Mouse (Mus musculus) testis, postnatal 10 days (tissue): ENCODE data around the gene Alpk1.
A peak's percentile ranks its signal among the peaks of the same experiment; 100 is the strongest.
"Not testable (repeated sequence)": the region's sequence is repeated elsewhere in the genome, so short reads cannot be mapped to it uniquely, and the experiment has no call there.

Experiments
- DNase-seq: peaks from one replicate; pipeline ENCODE4 v3.0.0; 2021; ENCODE audit warnings: low spot score

Alpk1 gene

DNA sequence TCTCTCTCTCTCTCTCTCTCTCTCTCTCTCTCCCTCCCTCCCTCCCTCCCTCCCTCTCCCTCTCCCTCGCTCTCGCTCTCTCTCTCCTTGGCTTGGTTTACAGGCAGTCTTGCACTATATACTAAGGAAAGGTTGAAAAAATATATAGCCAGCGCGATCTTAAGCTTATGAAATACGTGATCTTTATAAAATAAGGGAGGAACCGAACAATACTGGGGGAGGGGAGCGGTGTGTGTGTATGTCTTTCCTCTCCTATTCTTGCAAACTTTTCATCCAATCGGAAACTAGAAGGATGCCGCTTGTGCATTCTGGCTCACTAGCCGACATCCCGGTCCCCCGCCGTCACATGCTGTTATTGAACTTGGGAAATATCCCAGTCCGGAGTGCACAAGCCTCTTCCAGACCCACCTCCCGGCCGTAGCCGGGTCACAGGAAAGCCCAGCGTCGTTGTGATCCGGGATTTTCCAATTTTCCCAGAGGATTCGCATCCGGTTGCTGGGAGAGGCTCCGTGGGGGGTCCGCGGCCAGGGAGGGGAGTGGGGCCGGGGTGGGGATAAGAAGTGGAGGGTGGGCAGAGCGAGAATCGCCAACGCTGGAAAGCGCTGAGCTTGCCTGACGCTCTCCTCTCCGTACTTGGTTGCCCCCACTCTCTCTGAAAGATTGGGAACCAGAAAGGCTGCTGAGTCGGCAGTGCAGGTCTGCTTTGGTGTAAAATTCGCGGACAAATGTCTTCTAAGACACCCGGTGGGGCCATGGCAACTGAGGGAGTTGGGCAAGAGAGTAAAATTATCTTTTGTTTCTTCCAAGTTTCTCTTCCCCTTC is 10.1 kb upstream of the Alpk1 start:
- peak; percentile 58 for DNase-seq

GRCm38 (mm10) chr3:127789500-127790191 is 9.3 kb upstream of the Alpk1 start, which contains the start of gene Tifa:
Gene Tifa, plus strand, starts transcription at chr3:127789805.
- DNase-seq = peak; percentile 87

DNA sequence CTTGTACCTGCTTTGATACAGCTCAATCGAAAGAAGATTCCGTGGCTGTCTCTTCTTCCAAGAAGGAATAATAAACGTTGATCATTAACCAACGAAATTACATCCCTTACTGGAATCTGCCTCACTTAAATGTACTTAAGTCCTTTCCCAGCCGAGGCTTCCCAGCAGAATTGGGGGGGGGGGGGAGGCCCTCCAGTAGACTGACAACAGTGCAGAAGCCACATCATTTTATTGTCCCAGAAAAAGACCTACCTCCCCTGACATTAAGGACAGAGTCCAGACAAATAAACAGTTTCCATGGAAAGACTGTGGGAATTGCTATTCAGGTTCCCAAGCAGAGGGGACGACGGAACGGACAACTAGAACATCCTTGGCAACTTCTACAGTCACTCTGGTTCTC is 8.6 kb upstream of the Alpk1 start:
- DNase-seq = no peak

GRCm38 (mm10) chr3:127788038-127788437 is 7.7 kb upstream of the Alpk1 start:
- DNase-seq = no peak

GRCm38 (mm10) chr3:127787032-127787431 is 6.7 kb upstream of the Alpk1 start:
- DNase-seq = no peak

DNA sequence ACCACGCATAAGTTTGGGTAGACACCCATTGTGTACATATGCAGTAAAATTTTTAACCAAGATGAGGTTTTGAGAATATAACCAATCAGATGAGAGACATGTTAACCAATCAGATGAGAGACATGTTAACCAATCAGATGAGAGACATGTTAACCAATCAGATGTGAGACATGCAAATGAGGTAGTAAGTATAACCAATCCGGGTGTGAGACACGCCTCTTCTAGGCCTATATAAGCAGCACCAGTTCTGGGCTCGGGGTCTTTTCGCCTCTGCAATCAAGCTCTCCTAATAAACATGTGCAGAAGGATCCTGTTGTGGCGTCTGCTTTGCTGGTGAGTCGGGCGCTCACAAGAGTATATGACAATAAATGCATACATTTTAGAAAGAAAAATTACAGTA is 3.4 kb upstream of the Alpk1 start:
- not testable (repeated sequence) for DNase-seq

DNA sequence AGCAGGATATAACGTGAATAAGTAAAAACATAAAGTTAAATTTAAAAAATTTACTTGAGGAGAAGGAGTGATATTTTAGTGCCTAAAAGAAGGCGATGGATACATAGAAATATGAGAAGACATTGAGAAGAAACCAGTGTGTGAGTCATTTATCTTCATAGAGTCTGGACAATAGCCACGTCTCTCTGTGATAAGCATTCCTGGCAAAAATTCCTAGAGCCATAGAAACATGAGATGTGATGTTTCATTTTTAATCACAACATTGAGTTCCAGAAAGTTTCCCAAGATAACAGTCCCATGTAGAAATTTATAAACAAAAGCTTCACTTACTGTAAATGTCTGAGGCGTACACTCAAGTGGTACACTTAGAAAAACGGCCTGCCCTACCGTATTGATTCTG is 2.6 kb upstream of the Alpk1 start:
- DNase-seq = no peak

GRCm38 (mm10) chr3:127780921-127781320 is 594 bp upstream of the Alpk1 start:
- DNase-seq = no peak

DNA sequence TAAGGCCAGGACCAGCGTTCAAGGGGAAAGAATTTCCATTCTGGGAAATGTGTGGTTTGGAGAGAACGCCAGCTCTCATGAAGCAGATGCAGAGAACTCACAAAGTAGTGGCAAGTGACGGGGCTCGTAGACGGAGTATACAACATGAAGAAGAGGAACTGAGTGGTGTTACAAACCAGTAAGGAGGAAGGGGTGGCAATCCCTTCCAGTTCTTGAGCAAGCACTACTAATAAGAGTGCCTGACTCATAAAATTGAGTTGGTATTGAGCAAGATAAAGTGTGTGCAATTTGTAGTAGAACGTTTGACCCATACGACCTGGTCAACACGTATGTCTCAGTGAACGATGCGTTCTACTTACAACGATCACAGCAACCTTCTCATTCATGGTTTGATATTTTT is 11.2 kb downstream of the Alpk1 start:
- DNase-seq = no peak

DNA sequence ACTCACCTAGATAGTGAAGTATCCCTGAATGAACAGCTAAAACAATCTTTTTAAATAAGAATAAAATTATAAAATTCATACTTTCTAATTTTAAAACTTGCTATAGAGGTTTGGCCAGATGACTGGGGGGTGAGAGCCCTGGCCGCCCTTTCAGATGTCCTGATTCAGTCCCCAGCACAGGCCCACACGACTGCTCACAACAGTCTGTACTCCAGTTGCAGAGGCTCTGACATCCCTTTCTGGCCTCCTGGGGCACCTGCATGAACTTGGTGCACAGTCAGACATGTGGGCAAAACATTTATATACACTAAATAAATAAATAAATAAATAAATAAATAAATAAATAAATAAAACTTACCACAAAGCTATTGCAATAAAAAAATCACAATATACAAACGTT is 14.4 kb downstream of the Alpk1 start:
- no peak for DNase-seq

DNA sequence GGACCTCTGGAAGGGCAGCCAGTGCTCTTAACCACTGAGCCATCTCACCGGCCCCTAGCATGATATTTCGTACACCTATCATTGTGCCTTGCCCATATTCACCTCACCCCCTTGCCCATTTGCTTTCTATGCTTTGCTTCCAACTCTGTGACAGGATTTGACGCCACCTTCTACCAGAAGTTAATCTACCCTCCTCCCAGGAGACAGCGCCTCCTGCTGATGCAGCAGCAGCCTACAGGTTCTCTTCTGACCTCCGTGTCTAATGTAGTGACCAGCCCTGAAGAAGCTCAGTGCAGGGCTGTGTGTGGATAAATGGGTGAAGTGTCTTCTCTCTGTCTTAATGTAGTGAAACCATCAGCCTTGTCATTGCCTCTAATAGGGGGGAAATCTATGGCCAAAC is 15.8 kb downstream of the Alpk1 start:
- peak; percentile 60 for DNase-seq

GRCm38 (mm10) chr3:127763076-127763612 is 17.2 kb downstream of the Alpk1 start:
- DNase-seq = peak; percentile 87

GRCm38 (mm10) chr3:127762403-127762802 is 17.9 kb downstream of the Alpk1 start:
- DNase-seq = no peak

GRCm38 (mm10) chr3:127759212-127759611 is 21.1 kb downstream of the Alpk1 start:
- DNase-seq = no peak

DNA sequence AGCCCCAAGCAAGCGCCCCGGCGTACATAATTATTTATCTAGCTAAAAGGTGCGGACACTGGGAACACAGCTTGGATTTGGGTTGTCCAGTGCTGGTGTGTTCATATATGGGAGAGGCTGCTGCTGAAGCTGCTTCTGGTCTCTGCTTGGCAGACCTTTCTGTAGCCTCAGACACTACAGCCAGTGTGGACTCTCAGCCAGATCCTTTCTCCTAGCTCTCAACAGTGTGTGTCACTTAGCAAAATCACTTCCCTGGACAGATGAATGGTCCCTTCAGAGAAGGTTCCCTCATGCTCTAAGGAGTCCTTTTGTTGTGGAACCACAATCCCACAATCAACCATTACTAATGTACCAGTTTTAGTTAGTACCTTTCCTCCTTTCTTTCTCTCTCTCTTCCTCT is 21.5 kb downstream of the Alpk1 start:
- DNase-seq = no peak

- DNase-seq = no peak
These were observed 22.4 kb downstream of the Alpk1 start for GRCm38 (mm10) chr3:127757886-127758301.

DNA sequence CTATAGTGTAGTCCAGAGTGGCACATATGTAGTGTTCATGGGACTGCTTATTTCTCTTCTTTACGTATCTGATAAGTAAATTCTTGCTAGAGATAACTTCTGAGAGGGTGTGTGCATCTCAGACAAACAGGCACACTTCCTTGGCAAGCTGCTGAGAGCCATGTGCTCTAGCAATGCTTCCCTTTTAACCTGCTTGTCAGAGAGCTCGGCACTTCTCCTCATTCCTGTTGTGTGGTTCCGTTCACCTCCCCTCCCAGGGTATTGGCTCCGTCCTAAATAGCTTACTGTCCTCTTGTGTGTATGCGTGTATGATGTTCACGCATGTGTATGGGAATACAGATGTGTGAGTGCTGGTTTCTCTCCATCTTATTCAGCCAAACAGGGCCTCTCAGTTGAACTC is 23.9 kb downstream of the Alpk1 start:
- no peak for DNase-seq

GRCm38 (mm10) chr3:127749981-127750562 is 30.3 kb downstream of the Alpk1 start:
- no peak for DNase-seq

DNA sequence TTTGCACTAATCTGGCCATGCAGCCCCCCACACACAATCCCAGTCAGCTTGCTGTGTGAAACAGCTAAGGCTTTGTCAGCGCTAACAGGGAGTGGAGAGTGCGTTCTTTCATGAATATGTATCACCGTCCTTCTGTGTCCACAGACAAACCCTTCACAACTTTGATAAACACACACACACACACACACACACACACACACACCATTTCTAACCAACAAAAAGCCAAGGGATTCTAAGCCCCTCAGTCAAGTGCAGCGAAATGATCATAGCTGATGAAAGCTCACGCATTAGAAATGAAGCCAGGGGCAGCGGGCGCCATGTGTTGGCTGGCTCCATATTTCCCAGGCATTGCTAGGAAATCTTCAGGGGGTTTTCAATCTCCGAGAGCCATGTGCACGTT is 31.1 kb downstream of the Alpk1 start:
- no peak for DNase-seq

DNA sequence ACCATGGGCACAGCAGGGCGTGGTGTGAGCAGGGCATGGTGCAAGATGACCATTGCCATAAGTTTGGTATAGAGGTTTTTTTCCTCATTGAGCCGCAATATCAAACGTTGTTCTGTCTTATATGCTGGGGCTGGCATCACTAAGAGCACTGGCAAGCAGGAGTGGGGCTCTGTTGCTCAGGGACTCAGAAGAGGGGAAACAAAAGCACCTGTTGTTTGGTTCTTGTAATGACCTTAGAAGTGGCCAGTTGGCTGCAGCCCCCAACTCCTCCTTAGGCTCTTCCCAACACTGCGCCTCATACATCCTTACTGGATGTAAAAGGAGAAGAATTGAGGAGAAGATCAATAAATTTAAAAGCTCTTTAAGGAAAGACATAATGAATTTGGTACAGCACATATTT is 31.7 kb downstream of the Alpk1 start:
- DNase-seq = no peak

DNA sequence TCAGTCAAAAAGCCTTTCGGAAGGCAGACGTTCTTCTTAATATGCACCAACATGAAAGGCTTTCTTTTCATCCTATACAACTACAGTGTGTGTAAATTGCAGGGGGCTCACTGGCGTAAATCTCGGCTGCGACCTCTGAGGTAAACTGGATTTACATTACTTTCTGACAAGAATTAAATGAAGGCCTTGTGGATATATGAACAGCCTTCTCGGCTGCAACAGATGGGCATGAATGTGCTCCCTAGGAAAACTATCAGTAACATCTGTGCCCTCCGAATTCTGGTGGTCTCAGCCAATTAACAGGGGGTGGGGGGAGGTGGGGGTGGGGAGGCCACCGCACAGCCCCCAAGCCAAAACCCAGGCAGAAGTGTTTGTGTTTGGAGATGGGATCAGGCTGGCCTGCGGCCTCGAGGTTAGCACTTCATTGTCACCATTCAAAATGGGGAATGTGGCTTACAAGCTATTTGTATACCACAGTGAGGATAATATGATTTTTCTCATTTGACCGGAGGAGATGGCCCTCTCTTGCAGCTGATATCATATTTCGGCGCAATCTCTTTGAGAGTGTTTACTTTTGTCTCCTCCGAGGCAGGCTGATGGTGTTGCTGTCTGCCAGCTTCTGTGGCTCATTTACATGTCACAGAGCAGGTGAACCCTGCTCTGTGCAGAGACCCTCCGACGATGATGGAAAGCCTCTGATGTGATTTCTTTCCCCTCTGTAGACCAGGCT is 34.3 kb downstream of the Alpk1 start:
- no peak for DNase-seq

- no peak for DNase-seq
These were observed 34.8 kb downstream of the Alpk1 start for GRCm38 (mm10) chr3:127745504-127745903.
